Mouse (Mus musculus) frontal cortex, postnatal 36 days (tissue): ENCODE results near the gene Lhx3.

Source experiments
- DNase-seq, 2 experiments: peaks; one replicate each; pipeline ENCODE4 v3.0.0; 2022; ENCODE audit warnings: low spot score in 2 of 2

Gene Lhx3

GRCm38 (mm10) chr2:26208126-26208789 lies at the start of gene Lhx3:
TSS of gene Lhx3 (minus strand) at chr2:26208289.
- peak in 1 of 2 experiments; percentile 31 for DNase-seq

- DNase-seq: no peak
Observed at GRCm38 (mm10) chr2:26257315-26258096, 49.4 kb upstream of the Lhx3 start.

- DNase-seq: no peak
Observed at GRCm38 (mm10) chr2:26254816-26255215, 46.7 kb upstream of the Lhx3 start.

GRCm38 (mm10) chr2:26252514-26253206 lies 44.6 kb upstream of the Lhx3 start:
- DNase-seq: no peak

GRCm38 (mm10) chr2:26247531-26247930 lies 39.4 kb upstream of the Lhx3 start:
- no peak for DNase-seq

- no peak for DNase-seq
Observed at GRCm38 (mm10) chr2:26240841-26241240, 32.8 kb upstream of the Lhx3 start.

GRCm38 (mm10) chr2:26240330-26240729 lies 32.2 kb upstream of the Lhx3 start:
- no peak for DNase-seq

- DNase-seq: peak; percentile 76 to 86
Observed at GRCm38 (mm10) chr2:26237290-26237782, 29.2 kb upstream of the Lhx3 start, which contains the start of gene Qsox2. TSS of gene Qsox2 (minus strand) at chr2:26237525.

GRCm38 (mm10) chr2:26236681-26237289 lies 28.7 kb upstream of the Lhx3 start:
- DNase-seq: peak in 1 of 2 experiments; percentile 15

GRCm38 (mm10) chr2:26234771-26235170 lies 26.7 kb upstream of the Lhx3 start:
- DNase-seq: no peak

GRCm38 (mm10) chr2:26234253-26234652 lies 26.2 kb upstream of the Lhx3 start:
- no peak for DNase-seq

- peak in 1 of 2 experiments; percentile 14 for DNase-seq
Observed at GRCm38 (mm10) chr2:26231366-26231765, 23.3 kb upstream of the Lhx3 start.

GRCm38 (mm10) chr2:26230253-26230652 lies 22.2 kb upstream of the Lhx3 start:
- no peak for DNase-seq

- peak; percentile 36 to 49 for DNase-seq
Observed at GRCm38 (mm10) chr2:26227788-26228187, 19.7 kb upstream of the Lhx3 start.

- no peak for DNase-seq
Observed at GRCm38 (mm10) chr2:26225242-26225641, 17.2 kb upstream of the Lhx3 start.

GRCm38 (mm10) chr2:26223961-26224360 lies 15.9 kb upstream of the Lhx3 start:
- no peak for DNase-seq

- no peak for DNase-seq
Observed at GRCm38 (mm10) chr2:26214526-26214925, 6.4 kb upstream of the Lhx3 start.

GRCm38 (mm10) chr2:26209566-26209965 lies 1.5 kb upstream of the Lhx3 start:
- no peak for DNase-seq

- DNase-seq: no peak
Observed at GRCm38 (mm10) chr2:26207559-26207958, 530 bp downstream of the Lhx3 start.

- no peak for DNase-seq
Observed at GRCm38 (mm10) chr2:26205761-26206160, 2.3 kb downstream of the Lhx3 start.

GRCm38 (mm10) chr2:26205126-26205525 lies 3.0 kb downstream of the Lhx3 start:
- DNase-seq: no peak
